Mouse (Mus musculus) CD4-positive naive resting alpha-beta T cell, adult 76 days (primary cell): Measurements from ENCODE around the gene Cd300ld5. TPM values are rescaled to one million over a fixed set of nuclear protein-coding genes. Genes with fewer than 3 reads are reported as not detected.

Source experiments
- total RNA-seq: library from RNA; stranded (reverse); gene quantifications from one replicate; pipeline ENCODE4 v1.2.4, GENCODE M21; 2023

Gene Cd300ld5
- total RNA-seq, result 2.2 TPM

DNA sequence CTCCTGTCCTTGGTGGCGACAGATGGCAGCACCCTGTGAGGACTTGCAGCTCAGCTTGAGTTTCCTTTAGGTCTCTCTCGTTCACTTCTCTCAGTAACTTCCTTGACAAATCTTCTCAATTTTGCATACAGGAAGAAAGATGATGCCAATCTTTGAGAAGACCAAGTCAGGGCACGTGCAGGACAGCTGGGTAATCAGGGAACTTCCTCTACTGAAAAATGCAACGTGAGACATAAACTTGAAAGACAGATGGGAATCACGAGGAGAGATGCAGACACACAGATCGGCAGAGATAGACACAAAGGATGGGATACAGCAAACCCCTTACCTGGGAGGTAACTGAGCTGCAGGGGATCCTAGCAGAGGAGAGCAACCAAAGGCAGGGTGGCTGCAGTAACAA is at the start of gene Cd300ld5:
Cd300ld5 (minus strand) TSS at position 101 of the 400 bp plus-strand sequence.

DNA sequence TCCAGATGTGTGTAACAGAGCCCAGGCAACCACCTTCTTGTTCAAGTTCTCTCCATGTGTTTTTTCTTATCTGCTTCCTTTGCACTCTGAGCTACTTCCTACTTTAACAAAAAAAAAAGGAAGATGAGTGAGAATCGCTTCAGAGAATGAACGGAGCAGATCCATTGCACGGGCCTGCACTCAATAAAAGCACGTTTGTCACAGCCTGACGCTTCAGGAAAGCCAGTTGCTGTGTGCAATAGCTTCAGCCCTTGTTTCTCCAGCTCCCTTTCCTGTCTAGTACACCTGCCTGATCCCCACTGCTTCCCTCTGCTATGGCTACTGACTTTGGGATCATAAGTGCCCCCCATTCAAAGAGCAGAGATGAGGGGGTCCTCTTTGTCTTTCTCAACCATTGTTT is 24.5 kb upstream of the Cd300ld5 start, which contains the start of gene Cd300e:
Cd300e (minus strand) TSS at position 101 of the 400 bp plus-strand sequence.

DNA sequence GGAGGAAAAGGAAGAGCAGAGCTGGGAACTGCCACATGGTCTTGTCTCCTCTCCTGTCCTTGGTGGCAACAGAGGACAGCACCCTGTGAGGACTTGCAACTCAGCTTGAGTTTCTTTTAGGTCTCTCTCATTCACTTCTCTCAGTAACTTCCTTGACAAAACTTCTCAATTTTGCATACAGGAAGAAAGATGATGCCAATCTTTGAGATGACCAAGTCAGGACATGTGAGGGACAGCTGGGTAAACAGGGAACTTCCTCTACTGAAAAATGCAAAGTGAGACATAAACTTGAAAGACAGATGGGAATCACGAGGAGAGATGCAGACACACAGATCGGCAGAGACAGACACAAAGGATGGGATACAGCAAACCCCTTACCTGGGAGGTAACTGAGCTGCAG is 10.7 kb upstream of the Cd300ld5 start, which contains the start of gene Cd300ld3:
Cd300ld3 (minus strand) TSS at position 151 of the 400 bp plus-strand sequence.

DNA sequence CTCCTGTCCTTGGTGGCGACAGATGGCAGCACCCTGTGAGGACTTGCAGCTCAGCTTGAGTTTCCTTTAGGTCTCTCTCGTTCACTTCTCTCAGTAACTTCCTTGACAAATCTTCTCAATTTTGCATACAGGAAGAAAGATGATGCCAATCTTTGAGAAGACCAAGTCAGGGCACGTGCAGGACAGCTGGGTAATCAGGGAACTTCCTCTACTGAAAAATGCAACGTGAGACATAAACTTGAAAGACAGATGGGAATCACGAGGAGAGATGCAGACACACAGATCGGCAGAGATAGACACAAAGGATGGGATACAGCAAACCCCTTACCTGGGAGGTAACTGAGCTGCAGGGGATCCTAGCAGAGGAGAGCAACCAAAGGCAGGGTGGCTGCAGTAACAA is 10.7 kb downstream of the Cd300ld5 start, which contains the start of gene Cd300ld4:
Cd300ld4 (minus strand) TSS at position 101 of the 400 bp plus-strand sequence.

DNA sequence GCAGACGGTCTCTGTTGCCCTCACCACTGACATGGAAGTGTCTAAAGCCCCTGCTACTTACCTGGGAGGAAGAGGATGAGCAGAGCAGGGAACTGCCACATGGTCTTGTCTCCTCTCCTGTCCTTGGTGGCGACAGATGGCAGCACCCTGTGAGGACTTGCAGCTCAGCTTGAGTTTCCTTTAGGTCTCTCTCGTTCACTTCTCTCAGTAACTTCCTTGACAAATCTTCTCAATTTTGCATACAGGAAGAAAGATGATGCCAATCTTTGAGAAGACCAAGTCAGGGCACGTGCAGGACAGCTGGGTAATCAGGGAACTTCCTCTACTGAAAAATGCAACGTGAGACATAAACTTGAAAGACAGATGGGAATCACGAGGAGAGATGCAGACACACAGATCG is 21.5 kb downstream of the Cd300ld5 start, which contains the start of gene Cd300ld2:
Cd300ld2 (minus strand) TSS at position 101 of the 400 bp plus-strand sequence.

DNA sequence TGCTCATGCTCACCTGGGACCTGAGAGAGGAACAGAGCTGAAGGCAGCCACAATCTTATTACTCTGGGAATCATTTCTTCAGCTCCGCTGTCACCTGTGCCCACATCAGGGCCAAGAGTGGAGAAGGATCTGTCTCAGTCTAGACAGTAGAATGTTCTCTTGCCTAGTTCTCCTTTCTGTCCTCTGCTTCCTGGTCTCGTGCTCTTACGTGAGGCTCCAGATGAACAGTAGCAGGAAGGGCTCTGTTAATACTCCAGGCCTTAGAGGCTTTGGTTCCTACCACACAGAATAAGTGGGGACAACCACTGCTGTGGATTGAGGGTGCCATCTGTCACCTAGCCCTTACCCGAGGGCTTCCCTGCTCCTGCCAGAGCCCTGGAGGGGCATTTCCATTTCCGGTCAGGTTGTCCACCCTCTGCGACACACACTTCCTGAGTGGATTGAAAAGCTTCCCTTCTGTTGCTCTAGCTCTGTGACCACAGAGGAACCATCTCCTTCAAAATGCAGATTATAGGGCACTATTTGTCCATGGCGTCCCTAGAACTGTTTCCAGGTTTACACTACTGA is 36.0 kb downstream of the Cd300ld5 start, which contains the start of gene Cd300c2:
Cd300c2 (minus strand) TSS at position 407 of the 567 bp plus-strand sequence.

DNA sequence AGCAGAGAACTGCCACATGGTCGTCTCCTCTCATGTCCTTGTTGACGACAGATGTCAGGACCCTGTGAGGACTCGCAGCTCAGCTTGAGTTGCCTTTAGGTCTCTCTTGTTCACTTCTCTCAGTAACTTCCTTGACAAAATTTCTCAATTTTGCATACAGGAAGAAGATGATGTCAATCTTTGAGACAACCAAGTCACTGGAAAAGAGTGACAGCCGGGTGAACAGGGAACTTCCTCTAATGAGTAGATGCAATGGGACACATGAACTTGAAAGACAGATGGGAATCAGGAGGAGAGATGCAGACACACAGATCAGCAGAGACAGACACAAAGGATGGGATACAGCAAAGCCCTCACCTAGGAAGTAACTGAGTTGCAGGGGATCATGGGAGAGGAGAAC is 47.8 kb downstream of the Cd300ld5 start, which contains the start of gene Cd300ld:
Cd300ld (minus strand) TSS at position 130 of the 400 bp plus-strand sequence.

Other genes starting within 250 kb of the Cd300ld5 start
- gene Btbd17, start 241.8 kb downstream of the Cd300ld5 start, total RNA-seq, result not detected
- not detected for gene Gpr142, start 238.8 kb downstream of the Cd300ld5 start, total RNA-seq
- 0.79 TPM for gene Gprc5c, start 186.6 kb downstream of the Cd300ld5 start, total RNA-seq
- gene Cd300a, start 147.7 kb downstream of the Cd300ld5 start, total RNA-seq, result 2.3 TPM
- gene Cd300lb, start 103.4 kb downstream of the Cd300ld5 start, total RNA-seq, result 0.82 TPM
- gene Cd300c, start 68.6 kb downstream of the Cd300ld5 start, total RNA-seq, result not detected
- gene Cd300ld, start 47.8 kb downstream of the Cd300ld5 start, total RNA-seq, result 1.3 TPM
- gene Cd300c2, start 35.9 kb downstream of the Cd300ld5 start, total RNA-seq, result 3.4 TPM
- gene Cd300ld2, start 21.6 kb downstream of the Cd300ld5 start, total RNA-seq, result not detected
- not detected for gene Cd300ld4, start 10.8 kb downstream of the Cd300ld5 start, total RNA-seq
- gene Cd300ld3, start 10.6 kb upstream of the Cd300ld5 start, total RNA-seq, result 2.2 TPM
- gene Cd300e, start 24.4 kb upstream of the Cd300ld5 start, total RNA-seq, result 1.6 TPM
- gene Rab37, start 53.7 kb upstream of the Cd300ld5 start, total RNA-seq, result 26.8 TPM
- gene Cd300lf, start 96.2 kb upstream of the Cd300ld5 start, total RNA-seq, result 2.2 TPM
- 151 TPM for gene Slc9a3r1, start 125.6 kb upstream of the Cd300ld5 start, total RNA-seq
- gene Tmem104, start 149.7 kb upstream of the Cd300ld5 start, total RNA-seq, result 11.2 TPM
- 11.8 TPM for gene Nat9, start 150.1 kb upstream of the Cd300ld5 start, total RNA-seq
- gene Grin2c, start 229.5 kb upstream of the Cd300ld5 start, total RNA-seq, result not detected
- 17.1 TPM for gene Fdxr, start 239.3 kb upstream of the Cd300ld5 start, total RNA-seq